Mouse (Mus musculus): Measurements from ENCODE around the gene Bdkrb1. TPM values are rescaled to one million over a fixed set of nuclear protein-coding genes. Genes with fewer than 3 reads are reported as not detected.

The Bdkrb1 gene
- polyA plus RNA-seq, 1 experiment from 2014 or later = not detected

DNA sequence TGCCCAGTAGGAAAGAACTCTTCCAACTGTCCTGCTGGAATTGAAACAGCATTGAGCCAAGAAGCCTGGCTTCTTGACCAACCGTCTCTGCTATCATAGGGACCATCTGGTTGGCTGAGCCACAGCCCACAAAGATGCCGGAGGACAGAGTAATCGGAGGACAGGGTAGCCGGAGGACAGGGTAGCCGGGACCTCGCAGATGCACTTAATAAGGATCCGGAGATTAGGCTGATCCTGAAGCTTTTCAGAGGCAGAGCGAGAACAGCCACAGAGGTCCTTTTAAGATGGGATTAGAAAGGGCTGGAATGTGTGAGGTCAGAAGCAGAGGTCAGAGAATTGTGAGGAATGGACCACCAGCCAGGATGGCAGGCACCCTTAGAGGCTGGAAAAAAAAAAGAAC lies 2.3 kb downstream of the Bdkrb1 start:
- H3K9me3 ChIP-seq = no peaks in the 10 kb centered on the region; the same call in 1 of the 2 replicates
- peak overlapping the region; percentile 62; the same call in 1 of the 2 replicates for H3K27ac ChIP-seq
- H3K4me3 ChIP-seq = no peak overlapping the region
- DNase-seq (ENCODE audit: extremely low spot score, low spot score) = peak; percentile 39
- WGBS = 4% methylated on average over 8 of the region's 8 CpGs
- H3K4me1 ChIP-seq = peaks cover 39% of the 10 kb centered on the region
- H3K36me3 ChIP-seq (replicated peaks) = no peaks in the 10 kb centered on the region
- peaks cover 25% of the 10 kb centered on the region for H3K27me3 ChIP-seq (ENCODE audit: poor library complexity, severe bottlenecking)

DNA sequence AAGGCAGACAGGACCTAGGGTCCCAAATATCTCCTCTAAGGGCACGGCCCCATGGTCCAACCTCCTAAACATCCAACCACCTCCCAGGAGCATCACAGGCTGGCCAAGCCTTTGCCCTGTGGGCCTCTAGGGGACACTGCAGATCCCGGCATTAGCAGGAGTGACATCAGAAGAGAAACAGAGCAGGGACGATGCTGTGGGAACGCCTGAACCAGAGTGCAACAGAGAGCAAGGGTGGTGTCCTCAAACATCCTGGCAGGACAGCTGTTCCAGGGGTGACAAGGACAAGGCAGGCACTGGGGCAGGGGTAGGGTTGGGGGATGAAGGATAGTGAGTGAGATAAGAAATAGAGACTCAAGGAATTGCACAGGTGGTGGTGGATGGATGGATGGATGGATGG lies 4.0 kb downstream of the Bdkrb1 start:
- peak overlapping the region; percentile 13; the same call in 1 of the 2 replicates for H3K27ac ChIP-seq
- DNase-seq (ENCODE audit: extremely low spot score, low spot score) = no peak
- no peaks in the 10 kb centered on the region; the same call in 1 of the 2 replicates for H3K9me3 ChIP-seq
- H3K27me3 ChIP-seq (ENCODE audit: poor library complexity, severe bottlenecking) = peaks cover 25% of the 10 kb centered on the region
- 75% methylated on average over 4 of the region's 4 CpGs for WGBS
- H3K4me3 ChIP-seq = no peak overlapping the region
- H3K4me1 ChIP-seq = peaks cover 28% of the 10 kb centered on the region
- no peaks in the 10 kb centered on the region for H3K36me3 ChIP-seq (replicated peaks)

DNA sequence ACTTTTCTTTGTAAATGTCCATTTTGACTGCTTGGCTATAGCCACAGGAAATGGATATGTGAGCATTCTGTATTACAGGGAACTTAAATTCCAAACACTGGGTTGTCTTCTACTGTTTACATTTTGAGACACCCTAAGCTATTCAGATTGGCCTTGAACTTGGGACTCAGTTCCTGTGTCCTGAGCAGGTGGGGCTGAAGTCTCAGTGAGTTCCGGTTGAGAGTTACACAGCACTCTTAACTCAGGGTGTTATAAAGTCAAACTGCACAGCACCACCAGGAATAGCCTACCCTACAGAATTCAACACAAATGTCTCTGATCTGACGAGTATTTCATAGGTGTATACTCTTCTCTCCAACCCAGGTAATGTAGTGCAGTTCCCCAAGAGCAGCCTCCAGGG lies 8.2 kb downstream of the Bdkrb1 start:
- no peak overlapping the region for H3K27ac ChIP-seq
- H3K36me3 ChIP-seq (replicated peaks) = peaks cover 15% of the 10 kb centered on the region
- no peak for DNase-seq (ENCODE audit: extremely low spot score, low spot score)
- no peaks in the 10 kb centered on the region for H3K9me3 ChIP-seq
- peaks cover 13% of the 10 kb centered on the region for H3K4me1 ChIP-seq
- 93% methylated on average over 2 of the region's 2 CpGs for WGBS
- no peak overlapping the region for H3K4me3 ChIP-seq
- H3K27me3 ChIP-seq (ENCODE audit: poor library complexity, severe bottlenecking) = peaks cover 14% of the 10 kb centered on the region

DNA sequence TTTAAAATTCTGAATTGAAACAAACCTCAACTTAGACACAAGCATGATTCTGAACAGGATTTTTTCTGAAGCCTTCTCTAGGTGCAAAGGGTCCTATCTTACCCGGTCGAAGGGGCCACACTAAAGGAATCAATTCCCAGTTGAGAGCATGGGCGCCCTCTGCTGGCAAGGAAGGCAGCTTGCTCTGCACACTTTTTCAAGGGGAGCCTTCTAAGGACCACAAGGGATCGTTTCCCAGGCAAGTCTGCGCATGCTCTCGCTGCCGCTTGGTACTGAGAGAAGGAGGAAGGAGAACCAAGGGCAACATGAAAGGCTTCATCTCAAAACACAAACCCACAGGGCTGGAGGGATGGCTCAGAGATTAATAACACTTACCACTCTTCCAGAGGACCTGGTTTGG lies 8.9 kb downstream of the Bdkrb1 start:
- Histone ChIP-seq H3K36me3 (replicated peaks) (peaks cover 22% of the 10 kb centered on the region), H3K9me3 (no peaks in the 10 kb centered on the region), H3K4me3 (no peak overlapping the region), H3K4me1 (peaks cover 9% of the 10 kb centered on the region), H3K27ac (no peak overlapping the region), H3K27me3 (ENCODE audit: poor library complexity, severe bottlenecking) (peaks cover 7% of the 10 kb centered on the region)
- WGBS = 13% methylated on average over 7 of the region's 7 CpGs
- DNase-seq (ENCODE audit: extremely low spot score, low spot score) = peak; percentile 81

DNA sequence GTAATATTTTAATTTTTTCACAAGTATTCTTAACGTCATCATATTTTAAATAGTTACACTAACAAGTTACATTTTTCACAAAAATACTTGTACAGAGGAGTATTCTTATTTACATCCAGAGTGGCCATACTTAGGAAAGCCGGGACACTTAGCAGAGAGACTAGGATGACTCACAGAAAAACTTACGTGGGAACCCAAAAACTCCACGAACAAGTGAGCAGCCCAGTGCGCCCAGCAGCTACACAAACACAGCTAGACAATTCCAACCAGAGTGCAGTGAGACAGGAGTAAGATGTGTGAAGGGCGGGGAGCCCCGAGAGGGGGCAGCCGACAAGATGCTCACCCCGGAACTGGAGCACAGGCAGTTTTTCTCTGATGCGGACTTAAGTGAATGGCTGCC lies 10.7 kb downstream of the Bdkrb1 start:
- no peak overlapping the region for H3K4me3 ChIP-seq
- 94% methylated on average over 10 of the region's 10 CpGs for whole genome bisulfite sequencing
- no peak overlapping the region for H3K27ac ChIP-seq
- no peak for DNase-seq (ENCODE audit: extremely low spot score, low spot score)
- H3K4me1 ChIP-seq = peaks cover 9% of the 10 kb centered on the region
- no peaks in the 10 kb centered on the region for H3K9me3 ChIP-seq
- peaks cover 40% of the 10 kb centered on the region for H3K36me3 ChIP-seq (replicated peaks)
- no peaks in the 10 kb centered on the region for H3K27me3 ChIP-seq (ENCODE audit: poor library complexity, severe bottlenecking)

DNA sequence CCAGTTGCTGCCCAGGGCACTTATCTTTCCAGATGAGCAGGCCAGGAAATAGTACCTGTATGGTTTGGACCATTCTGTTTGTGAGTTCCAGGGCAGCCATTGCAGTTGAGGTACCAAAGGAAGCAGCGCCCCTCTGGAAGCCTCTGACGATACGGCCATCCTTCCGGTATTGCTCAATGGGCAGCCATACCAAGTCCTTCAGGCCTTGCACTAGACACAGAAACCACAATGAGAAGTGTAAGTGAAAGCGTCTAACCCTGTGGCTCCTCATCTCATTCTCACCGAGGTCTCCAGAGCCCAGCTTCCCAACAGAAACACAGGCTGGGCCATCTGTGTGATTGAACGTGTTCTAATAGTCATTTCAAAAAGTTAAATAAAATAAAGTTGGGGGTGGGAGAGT lies 19.2 kb downstream of the Bdkrb1 start:
- Histone ChIP-seq H3K4me1 (peaks cover 4% of the 10 kb centered on the region), H3K27ac (no peak overlapping the region), H3K27me3 (ENCODE audit: poor library complexity, severe bottlenecking) (no peaks in the 10 kb centered on the region), H3K4me3 (no peak overlapping the region), H3K9me3 (no peaks in the 10 kb centered on the region), H3K36me3 (replicated peaks) (peaks cover 82% of the 10 kb centered on the region)
- WGBS = 96% methylated on average over 7 of the region's 7 CpGs
- no peak for DNase-seq (ENCODE audit: extremely low spot score, low spot score)

DNA sequence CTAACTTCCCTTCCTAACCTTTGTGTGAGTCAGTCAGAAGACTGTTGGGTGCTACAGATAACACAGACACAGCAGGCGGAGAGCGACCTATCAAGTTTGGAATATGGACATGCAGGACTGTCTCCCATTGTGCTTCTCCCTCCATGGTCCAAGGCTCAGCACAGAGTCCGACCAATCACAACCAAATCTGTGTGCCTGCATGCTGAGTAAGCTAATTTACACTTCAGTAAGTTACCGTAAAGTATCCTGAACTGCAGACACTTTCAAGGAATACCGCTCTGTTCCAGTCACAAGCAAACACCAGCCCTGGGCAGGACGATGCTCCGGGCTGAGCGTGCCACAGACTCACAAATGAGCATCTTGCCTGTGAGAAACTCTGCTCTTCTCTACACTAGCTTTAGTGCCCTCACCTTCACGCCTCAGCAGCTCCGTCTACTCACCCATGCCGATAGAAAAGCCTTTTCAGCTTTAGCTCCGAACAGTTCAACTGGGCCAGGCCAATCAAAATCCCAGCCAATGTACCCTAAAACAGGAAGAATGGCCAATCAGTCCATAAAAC lies 20.2 kb downstream of the Bdkrb1 start:
- DNase-seq (ENCODE audit: extremely low spot score, low spot score) = no peak
- Histone ChIP-seq H3K4me1 (peaks cover 4% of the 10 kb centered on the region), H3K27me3 (ENCODE audit: poor library complexity, severe bottlenecking) (no peaks in the 10 kb centered on the region), H3K9me3 (no peaks in the 10 kb centered on the region), H3K4me3 (no peak overlapping the region), H3K27ac (no peak overlapping the region), H3K36me3 (replicated peaks) (peaks cover 81% of the 10 kb centered on the region)
- WGBS = 69% methylated on average over 12 of the region's 12 CpGs

DNA sequence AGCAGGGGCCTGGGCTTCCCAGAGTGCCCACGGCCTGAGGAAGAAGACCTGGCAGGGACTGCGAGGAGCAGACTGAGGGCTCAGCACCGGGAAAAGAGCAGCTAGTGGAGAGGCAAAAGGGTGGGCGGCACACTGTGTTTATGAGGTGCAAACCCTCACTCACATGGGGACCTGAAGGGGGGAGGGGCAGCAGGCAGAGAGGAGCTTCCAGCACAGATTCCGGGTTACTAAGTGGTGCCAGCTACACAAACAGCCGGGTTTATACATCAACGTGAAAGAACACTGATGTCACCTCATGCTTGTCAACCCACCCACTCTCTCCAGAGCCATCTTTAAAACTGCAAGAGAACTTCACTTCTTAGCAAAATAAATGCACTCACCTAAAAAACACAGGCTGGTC lies 22.9 kb downstream of the Bdkrb1 start:
- Histone ChIP-seq H3K36me3 (replicated peaks) (peaks cover 71% of the 10 kb centered on the region), H3K27ac (no peak overlapping the region), H3K4me3 (no peak overlapping the region), H3K4me1 (peaks cover 4% of the 10 kb centered on the region), H3K27me3 (ENCODE audit: poor library complexity, severe bottlenecking) (no peaks in the 10 kb centered on the region), H3K9me3 (no peaks in the 10 kb centered on the region)
- WGBS = 72% methylated on average over 7 of the region's 7 CpGs
- no peak for DNase-seq (ENCODE audit: extremely low spot score, low spot score)

DNA sequence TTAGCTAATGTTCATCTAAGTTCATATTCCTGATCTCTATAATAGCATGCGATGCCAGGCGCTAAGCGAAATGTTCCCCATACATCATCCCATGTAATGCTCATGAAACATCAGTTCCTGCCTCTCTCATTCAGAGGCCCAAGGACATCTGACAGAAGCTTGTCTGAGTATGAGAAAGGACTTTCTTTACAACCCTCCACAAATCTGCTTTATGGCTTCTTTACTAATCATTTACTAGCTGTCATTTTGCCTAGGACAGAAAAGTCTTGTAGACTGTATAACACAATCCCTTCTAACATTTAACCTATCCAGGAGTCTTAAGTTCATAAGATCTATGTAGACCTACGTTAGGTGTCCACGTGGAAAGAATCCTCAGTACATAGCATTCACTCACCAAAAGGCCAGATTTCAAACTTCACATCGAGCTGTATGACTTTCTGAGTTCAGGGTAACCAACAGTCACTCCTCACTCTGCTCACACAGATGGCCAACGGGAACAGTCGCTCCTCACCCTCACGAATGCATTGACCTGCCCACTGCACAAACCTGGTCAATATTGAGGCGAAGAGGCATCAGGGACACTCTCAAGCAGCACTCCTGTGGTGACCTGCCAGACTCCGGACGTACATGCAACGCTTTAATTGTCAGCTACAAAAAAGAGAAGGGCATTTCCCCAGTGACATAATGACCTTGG lies 31.6 kb downstream of the Bdkrb1 start:
- Histone ChIP-seq H3K27me3 (ENCODE audit: poor library complexity, severe bottlenecking) (no peaks in the 10 kb centered on the region), H3K27ac (no peak overlapping the region), H3K36me3 (replicated peaks) (peaks cover 90% of the 10 kb centered on the region), H3K4me3 (no peak overlapping the region), H3K9me3 (no peaks in the 10 kb centered on the region), H3K4me1 (no peaks in the 10 kb centered on the region)
- WGBS = 93% methylated on average over 13 of the region's 13 CpGs
- DNase-seq (ENCODE audit: extremely low spot score, low spot score) = no peak

DNA sequence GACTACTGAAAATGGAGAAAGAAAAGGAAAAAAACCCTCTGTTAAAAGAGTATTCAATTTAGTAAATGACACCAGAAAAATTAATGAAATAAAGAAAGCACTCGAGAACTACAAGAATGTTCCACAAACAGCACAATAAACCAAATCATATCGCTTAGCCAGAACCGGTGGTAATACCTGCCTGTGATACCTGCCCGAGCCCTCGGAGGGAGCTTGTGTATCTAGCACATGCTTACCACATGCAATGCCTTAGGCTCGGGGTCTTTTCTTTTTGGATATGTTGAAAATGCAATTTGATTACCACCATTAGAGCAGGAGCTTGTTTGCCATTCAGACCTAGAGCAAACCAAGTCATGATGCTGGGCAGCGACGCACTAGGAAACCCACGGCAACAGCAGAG lies 33.7 kb downstream of the Bdkrb1 start:
- Histone ChIP-seq H3K36me3 (replicated peaks) (peaks cover 100% of the 10 kb centered on the region), H3K4me1 (no peaks in the 10 kb centered on the region), H3K9me3 (no peaks in the 10 kb centered on the region), H3K4me3 (no peak overlapping the region), H3K27me3 (ENCODE audit: poor library complexity, severe bottlenecking) (no peaks in the 10 kb centered on the region), H3K27ac (no peak overlapping the region)
- whole genome bisulfite sequencing = 95% methylated on average over 9 of the region's 9 CpGs
- DNase-seq (ENCODE audit: extremely low spot score, low spot score) = no peak

DNA sequence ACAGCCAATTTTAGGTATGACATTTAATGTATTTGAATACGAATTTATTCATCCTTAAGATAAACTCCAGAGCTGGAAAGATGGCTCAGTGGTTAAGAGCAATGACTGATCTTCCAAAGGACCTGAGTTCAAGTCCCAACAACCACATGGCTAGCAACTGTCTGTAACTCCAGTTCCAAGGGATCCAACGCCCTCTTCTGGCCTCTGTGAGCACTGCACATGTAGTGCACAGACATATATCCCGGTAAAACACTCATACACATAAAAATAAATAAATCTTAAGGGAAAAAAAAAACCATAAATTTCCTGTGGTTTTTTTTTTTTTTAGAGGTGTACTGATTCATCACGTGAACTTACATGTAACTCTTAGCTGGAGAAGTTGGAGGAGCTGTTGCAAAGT lies 34.7 kb downstream of the Bdkrb1 start:
- H3K27ac ChIP-seq = no peak overlapping the region
- 82% methylated on average over 4 of the region's 4 CpGs for WGBS
- DNase-seq (ENCODE audit: extremely low spot score, low spot score) = no peak
- no peaks in the 10 kb centered on the region for H3K27me3 ChIP-seq (ENCODE audit: poor library complexity, severe bottlenecking)
- no peaks in the 10 kb centered on the region for H3K4me1 ChIP-seq
- H3K36me3 ChIP-seq (replicated peaks) = peaks cover 100% of the 10 kb centered on the region
- H3K4me3 ChIP-seq = no peak overlapping the region
- no peaks in the 10 kb centered on the region for H3K9me3 ChIP-seq

DNA sequence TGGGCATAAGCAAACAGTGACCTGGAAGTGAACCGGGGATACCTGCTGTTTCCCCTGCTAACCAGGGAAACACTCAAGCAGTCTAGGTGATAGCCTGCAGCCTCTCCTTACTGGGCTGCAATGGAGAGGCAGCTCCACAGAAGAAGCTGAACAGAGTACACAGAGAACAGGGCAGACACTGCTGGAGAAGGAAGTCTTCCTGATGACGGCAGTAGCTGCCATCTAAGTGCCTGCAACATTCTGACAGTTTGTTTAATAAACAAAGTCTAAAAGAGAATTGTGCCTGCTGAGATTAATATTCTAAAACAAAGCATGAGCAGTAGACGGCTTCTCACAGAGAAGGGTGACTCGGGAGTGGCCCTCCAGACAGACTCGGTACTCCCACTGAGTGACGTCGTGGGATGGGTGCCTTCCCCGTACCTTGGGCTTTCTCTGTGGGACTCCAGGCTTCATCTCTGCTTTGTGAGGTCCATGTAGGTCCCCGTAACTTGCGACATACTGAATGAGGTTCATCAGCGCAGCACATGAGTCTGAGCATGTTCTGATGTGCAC lies 40.0 kb downstream of the Bdkrb1 start:
- DNase-seq (ENCODE audit: extremely low spot score, low spot score) = no peak

More for the DNA sequence above, 40.0 kb downstream of the Bdkrb1 start:
- H3K4me3 ChIP-seq = no peak overlapping the region
- 95% methylated on average over 11 of the region's 11 CpGs for WGBS
- no peaks in the 10 kb centered on the region for H3K4me1 ChIP-seq
- no peaks in the 10 kb centered on the region for H3K9me3 ChIP-seq
- no peak overlapping the region for H3K27ac ChIP-seq
- peaks cover 99% of the 10 kb centered on the region for H3K36me3 ChIP-seq (replicated peaks)
- H3K27me3 ChIP-seq (ENCODE audit: poor library complexity, severe bottlenecking) = no peaks in the 10 kb centered on the region

All from forebrain, embryonic 10.5 days (tissue).